14 mouse cellular contexts compared by ENCODE assay signal in the genomic region with DNA sequence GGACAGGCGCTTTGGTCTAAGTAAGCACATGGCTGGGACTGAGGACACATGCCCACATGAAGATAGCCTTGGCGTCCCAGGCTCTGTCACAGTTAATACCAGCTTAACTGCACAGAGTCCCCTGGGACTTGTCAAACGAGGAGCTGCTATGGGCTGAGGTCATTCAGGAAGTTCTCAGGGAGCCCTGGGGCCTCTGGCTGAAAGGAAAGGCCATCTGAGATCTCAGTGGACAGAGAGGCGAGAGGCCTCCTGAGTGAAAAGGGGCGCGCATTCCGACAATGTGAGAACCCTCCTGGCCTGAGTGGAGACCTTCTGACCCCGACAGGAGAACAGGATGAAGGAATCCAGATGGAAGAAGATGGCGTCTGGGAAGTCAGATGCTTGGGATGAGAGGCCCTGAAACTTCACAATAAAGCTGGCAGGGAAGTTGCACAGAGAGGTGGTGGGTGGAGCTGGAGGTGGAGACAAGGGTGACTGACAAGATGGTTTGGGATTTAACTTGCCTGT. TPM values are rescaled to one million over a fixed set of nuclear protein-coding genes. Genes with fewer than 3 reads are reported as not detected.
DNase-seq lines count a peak whose midpoint lies in the region; ATAC-seq and TF ChIP-seq lines count a peak whose summit lies in the region.
"Had no signal": no experiment of that assay in that cellular context is flagged by ENCODE, and none has a peak within 500 bp of the region (broad histone marks: within the 10 kb centered on the region; RNA-seq: fewer than 3 reads in every experiment).

No protein-coding gene starts in this region.

- no peak overlapping the region for H3K4me3 ChIP-seq in liver, adult 2 months (ENCODE audit: insufficient read depth, low read depth, low read length)
- H3K4me3 ChIP-seq in neural tube, embryonic 11.5 days (ENCODE audit: low read depth, low read length): no peak overlapping the region

- H3K9ac ChIP-seq in liver, adult 2 months (ENCODE audit: low read depth, low read length): no peak overlapping the region
- H3K9ac ChIP-seq in neural tube, embryonic 11.5 days (ENCODE audit: low read length): no peak overlapping the region

- H3K4me1 ChIP-seq in liver, adult 2 months (ENCODE audit: control insufficient read depth, insufficient read depth, low read length): peaks cover 23% of the 10 kb centered on the region
- H3K4me1 ChIP-seq in neural tube, embryonic 11.5 days (ENCODE audit: control insufficient read depth, insufficient read depth, low read length): no peaks in the 10 kb centered on the region

- no peaks in the 10 kb centered on the region for H3K9me3 ChIP-seq in neural tube, embryonic 11.5 days (ENCODE audit: control insufficient read depth, low read length)

- 80% methylated on average over 9 of the region's 9 CpGs for WGBS in liver, adult 2 months
- WGBS in neural tube, embryonic 11.5 days: 37% methylated on average over 9 of the region's 9 CpGs

- no peak for TF ChIP-seq CTCF in liver, adult 2 months (IDR thresholded peaks at IDR 0.05; ENCODE audit: low read depth, low read length)

- no peak for TF ChIP-seq POLR2A in liver, adult 2 months (IDR thresholded peaks at IDR 0.05; ENCODE audit: extremely low read depth, insufficient read depth, low read length)

- ATAC-seq in neural tube, embryonic 11.5 days (ENCODE audit: insufficient read depth, low FRiP score, low TSS enrichment): no peak

- H3K36me3 ChIP-seq in liver, adult 2 months (ENCODE audit: control insufficient read depth, insufficient read depth, low read length): no peaks in the 10 kb centered on the region
- H3K36me3 ChIP-seq in neural tube, embryonic 11.5 days (ENCODE audit: control insufficient read depth, insufficient read depth, low read length): no peaks in the 10 kb centered on the region
- H3K36me3 ChIP-seq: G1E had no signal

- DNase-seq in liver, adult 2 months (ENCODE audit: extremely low read depth, low read depth, low spot score): peak; percentile 68
- no peak for DNase-seq in liver
- peak; percentile 80 for DNase-seq in embryo, embryonic 10.5 days (ENCODE audit: low spot score)
- peak; percentile 46 for DNase-seq in forelimb bud, embryonic 11.5 days (ENCODE audit: low read depth, low spot score)
- DNase-seq in neural tube, embryonic 11.5 days (ENCODE audit: low spot score): peak; percentile 38
- no peak for DNase-seq in ovary, adult 18-20 months (ENCODE audit: low spot score)
- DNase-seq in layer of hippocampus, postnatal 10 days (ENCODE audit: low spot score in 2 of 2): no peak
- DNase-seq in layer of hippocampus, postnatal 36 days: no peak
- DNase-seq: kidney, postnatal 36 days; left cerebral cortex, postnatal 4 days; spleen, adult 18-20 months had no signal

- H3K27ac ChIP-seq in liver, adult 2 months (replicated peaks; ENCODE audit: insufficient read depth, low read depth, low read length): peak overlapping the region; percentile 67
- H3K27ac ChIP-seq in neural tube, embryonic 11.5 days (ENCODE audit: low read depth, low read length): peak overlapping the region; percentile 14; the same call in 1 of the 2 replicates

- H3K27me3 ChIP-seq in liver, adult 2 months (ENCODE audit: control insufficient read depth, insufficient read depth, low read length): no peaks in the 10 kb centered on the region
- H3K27me3 ChIP-seq in neural tube, embryonic 11.5 days (ENCODE audit: control insufficient read depth, insufficient read depth, low read length): no peaks in the 10 kb centered on the region

- no peak overlapping the region for H3K4me2 ChIP-seq in neural tube, embryonic 11.5 days (ENCODE audit: low read depth)

- H3K79me2 ChIP-seq in liver, adult 2 months (ENCODE audit: control insufficient read depth, insufficient read depth, low read length): 0 out of 2 replicates have a peak, but pooled peaks cover 3% of the 10 kb centered on the region

RNA-seq across cellular contexts. Expression of gene Slc38a4, which starts 22.2 kb away (rescaled TPM):
- 1,197 and 1,621 TPM in 2 replicates for total RNA-seq in liver, adult 2 months (2014; rRNA removed)
- polyA plus RNA-seq in liver, adult 2 months (2012; rRNA removed): 659 and 663 TPM in 2 replicates
- polyA plus RNA-seq in neural tube, embryonic 11.5 days (2014; fragmentation: Nextera tagmentation; extraction: Ambion mirVana): 53.5 and 53.9 TPM in 2 replicates
- 1 to 10 TPM; 1.3 TPM for total RNA-seq in layer of hippocampus, postnatal 10 days (2021)
- under 1 TPM; 0.46 to 0.67 TPM for total RNA-seq in layer of hippocampus, postnatal 36 days (2021)
- total RNA-seq: megakaryocyte, adult 5-6 weeks; neutrophil, adult 5-6 weeks had no signal
- polyA plus RNA-seq: G1E had no signal

Comparison
In these comparisons a context has a peak if more than half of its experiments do, and no peak if none do; other contexts are left out.
1. DNase-seq: peak in liver, adult 2 months (single experiment), embryo, embryonic 10.5 days (single experiment), forelimb bud, embryonic 11.5 days (single experiment) and neural tube, embryonic 11.5 days (single experiment); none in liver (single experiment), ovary, adult 18-20 months (single experiment), layer of hippocampus, postnatal 10 days (0 of 2) and layer of hippocampus, postnatal 36 days (0 of 2).
2. RNA of gene Slc38a4, which starts 22.2 kb away (total RNA-seq): 1,197 to 1,621 TPM in liver, adult 2 months; 1.3 TPM in layer of hippocampus, postnatal 10 days and 0.46 to 0.67 TPM in layer of hippocampus, postnatal 36 days; every median in the first group is over 100 times any median in the second.